Mouse (Mus musculus) adrenal gland (tissue): ENCODE results near the gene Lrch1.

Source experiments
- intact Hi-C: fragments of 180-260 bp; cut with DNase I; formaldehyde crosslinking; loops from one replicate; pipeline ENCODE4 v1.15.1; 2025

The Lrch1 gene

DNA sequence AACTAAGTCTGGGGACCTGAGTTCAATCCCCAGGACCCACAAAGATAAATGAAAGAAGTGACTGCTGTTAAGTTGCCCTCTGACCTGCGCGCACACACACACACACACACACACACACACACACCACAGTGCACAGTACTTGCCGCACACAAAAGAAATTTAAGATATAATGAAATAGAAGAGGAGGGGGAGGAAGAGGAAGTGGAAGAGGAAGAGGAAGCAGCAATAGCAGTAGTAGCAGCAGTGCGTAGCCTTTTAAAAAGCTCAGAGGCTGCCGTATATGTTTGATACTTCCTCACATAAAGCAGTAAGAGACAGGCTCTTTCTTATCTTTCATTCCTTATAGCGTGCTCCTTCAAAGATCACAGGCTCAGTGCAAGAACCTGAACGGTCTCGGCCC, 92.2 kb downstream of the Lrch1 start:
- intact Hi-C loops: no loop called here

DNA sequence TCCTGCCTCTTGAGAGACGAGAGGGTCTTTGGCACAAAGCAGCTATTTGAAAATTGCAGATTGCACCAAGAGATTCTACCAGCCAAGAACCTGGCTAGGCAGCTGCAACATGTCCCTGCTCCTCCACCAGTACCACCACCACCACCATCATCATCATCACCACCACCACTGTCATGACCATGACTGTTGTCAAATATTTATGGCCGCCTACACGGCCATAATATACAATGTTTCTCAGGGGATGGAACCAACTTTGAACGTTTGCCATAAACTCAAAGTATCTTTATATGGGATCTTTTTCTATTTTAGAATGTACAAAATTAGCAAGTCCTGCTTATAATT, 93.9 kb downstream of the Lrch1 start:
- intact Hi-C loops: no loop called here

GRCm38 (mm10) chr14:74852965-74853758, 94.5 kb downstream of the Lrch1 start:
- intact Hi-C loops: no loop called here

- intact Hi-C loops: no loop called here
These were observed 95.8 kb downstream of the Lrch1 start for GRCm38 (mm10) chr14:74851866-74852265.

GRCm38 (mm10) chr14:74849020-74849419, 98.7 kb downstream of the Lrch1 start:
- intact Hi-C loops: no loop called here

- intact Hi-C loops: no loop called here
These were observed 99.5 kb downstream of the Lrch1 start for GRCm38 (mm10) chr14:74848224-74848623.

DNA sequence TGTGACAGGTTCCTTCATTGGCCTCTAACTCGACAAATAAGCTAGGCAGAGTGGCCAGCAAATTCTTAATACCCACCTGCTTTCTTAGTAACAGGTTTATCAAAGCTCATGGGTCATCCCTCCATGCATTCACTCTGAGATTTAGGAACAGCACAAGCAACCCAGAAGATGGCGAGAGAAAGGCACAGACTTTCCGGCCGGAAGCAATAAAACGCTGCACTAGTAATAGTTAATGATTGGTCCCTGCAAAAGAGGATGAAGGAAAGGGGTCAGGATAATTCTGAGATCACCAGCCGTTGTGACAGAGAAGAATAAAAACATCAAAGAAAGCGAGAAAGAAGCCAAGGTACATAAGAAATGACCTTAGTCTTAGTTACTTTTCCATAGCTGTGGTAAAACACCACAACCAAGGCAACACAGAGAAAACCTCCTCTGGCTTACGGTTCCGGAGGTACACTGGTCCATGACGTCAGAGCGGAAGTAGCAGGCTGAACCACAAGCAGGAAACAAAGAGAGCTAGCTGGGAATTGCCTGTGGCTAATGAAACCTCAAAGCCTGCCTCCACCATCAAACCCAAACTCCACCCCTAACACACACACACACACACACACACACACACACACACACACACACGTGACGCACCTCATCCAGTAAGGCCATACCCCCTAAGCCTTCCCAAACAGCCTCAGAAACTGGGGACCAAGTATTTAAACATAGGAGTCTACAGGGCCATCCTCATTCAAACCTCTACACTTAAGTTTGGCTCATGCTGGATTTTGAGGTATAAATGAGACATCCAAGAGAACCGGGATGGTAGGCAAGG, 100.2 kb downstream of the Lrch1 start:
- intact Hi-C loops: no loop called here

DNA sequence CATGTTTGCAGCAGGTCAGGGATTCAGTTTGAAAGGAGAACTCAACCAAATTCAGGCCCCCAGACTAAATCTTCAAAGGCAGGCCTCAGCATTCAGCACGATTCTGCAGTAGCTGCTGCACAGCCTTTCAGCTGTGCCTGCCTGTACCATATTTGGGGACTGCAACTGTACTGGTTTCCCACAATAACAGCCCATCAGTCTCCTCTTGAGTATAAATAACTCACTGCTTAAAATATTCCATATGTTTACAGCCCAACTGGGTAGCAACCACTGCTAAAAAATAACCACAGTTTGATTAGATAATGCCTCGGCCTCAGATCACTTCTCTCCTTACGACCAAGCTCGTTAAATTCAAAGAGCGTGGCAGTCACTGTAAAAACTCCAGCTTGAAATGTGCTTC, 101.0 kb downstream of the Lrch1 start:
- intact Hi-C loops: no loop called here

DNA sequence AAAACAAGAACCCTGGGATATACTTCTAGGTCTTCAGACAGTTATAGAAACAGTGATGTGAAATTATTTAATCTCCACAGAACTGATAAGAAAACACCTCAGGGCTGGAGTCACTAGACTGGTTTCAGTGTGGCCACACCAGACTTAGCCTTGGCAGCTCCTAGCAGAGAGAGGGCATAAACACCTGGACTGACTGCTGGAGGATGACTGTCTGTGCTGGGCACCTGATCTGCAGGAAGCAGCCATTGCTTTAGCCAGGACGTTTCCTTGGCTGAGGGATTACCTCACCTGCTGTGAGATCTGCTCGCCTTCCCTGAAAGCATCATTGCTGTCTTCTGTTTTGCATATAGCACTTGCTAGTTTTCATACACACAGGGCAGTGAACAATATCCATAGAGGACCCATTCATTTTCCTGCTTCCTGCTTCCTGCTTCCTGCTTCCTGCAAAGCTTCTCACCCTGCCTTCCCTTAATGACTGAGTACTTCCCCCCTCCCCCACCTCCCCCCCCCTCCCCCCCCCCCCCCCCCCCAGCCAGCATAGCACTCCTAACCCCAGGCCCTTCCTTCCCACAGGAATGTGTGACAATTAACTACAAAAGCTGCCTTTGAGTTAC, 101.9 kb downstream of the Lrch1 start:
- intact Hi-C loops: no loop called here

- intact Hi-C loops: no loop called here
These were observed 106.0 kb downstream of the Lrch1 start for GRCm38 (mm10) chr14:74841708-74842107.

DNA sequence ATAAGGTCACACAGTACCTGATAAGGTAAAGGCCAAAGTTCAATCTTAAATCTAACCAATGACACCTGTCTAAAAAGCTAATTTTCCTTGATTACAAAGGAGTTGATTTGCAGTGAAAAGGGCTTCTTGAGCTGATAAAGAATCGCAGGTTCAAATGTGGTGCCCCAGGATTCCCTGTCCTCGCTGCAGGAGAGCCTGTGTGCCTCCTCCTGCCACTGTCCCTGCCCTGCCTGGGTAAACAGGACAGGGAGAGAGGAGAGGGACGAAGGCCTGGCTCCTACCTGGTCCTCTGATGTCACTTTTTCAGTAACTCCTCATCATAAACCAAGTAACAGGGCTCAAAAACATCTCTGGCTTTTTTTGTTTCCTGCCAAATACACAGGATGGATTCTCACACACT, 106.4 kb downstream of the Lrch1 start:
- intact Hi-C loops: no loop called here

- intact Hi-C loops: no loop called here
These were observed 106.9 kb downstream of the Lrch1 start for GRCm38 (mm10) chr14:74840820-74841219.

DNA sequence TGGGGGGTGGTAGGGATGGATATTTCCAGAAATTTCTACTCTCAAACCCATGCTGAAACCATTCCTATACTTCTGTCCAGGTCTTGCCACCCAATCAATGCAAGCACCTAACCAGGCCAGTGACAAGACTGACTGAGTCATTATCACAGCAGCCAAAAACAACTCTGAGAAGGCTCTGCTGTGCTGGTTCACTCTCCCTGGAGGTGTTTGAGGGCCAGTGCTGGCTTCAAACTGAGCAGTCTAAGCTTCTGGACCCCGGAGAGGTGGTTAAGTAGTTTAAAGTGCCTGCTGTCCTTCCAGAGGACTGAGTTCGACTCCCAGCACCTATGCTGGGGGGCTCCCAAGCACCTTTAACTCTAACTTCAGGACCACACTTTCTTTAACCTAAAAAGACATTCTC, 107.3 kb downstream of the Lrch1 start:
- intact Hi-C loops: no loop called here

GRCm38 (mm10) chr14:74838816-74839215, 108.9 kb downstream of the Lrch1 start:
- intact Hi-C loops: no loop called here

DNA sequence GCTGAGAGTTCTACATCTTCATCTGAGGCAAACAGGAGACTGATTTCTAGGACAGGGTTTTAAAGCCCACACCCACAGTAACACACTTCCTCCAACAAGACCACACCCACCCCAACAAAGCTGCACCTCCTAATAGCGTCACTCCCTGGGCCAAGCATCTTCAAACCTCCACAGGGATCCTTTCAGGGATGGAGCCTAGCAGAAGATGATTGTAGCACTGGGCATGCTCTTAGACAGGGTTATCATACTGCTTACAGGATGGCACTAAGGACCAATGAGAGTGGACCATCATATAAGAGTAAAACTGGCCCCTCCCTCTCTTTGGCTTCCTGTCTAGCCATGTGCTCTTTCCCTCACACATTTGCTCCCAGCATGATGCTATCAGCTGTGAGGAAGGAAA, 112.7 kb downstream of the Lrch1 start:
- intact Hi-C loops: no loop called here

DNA sequence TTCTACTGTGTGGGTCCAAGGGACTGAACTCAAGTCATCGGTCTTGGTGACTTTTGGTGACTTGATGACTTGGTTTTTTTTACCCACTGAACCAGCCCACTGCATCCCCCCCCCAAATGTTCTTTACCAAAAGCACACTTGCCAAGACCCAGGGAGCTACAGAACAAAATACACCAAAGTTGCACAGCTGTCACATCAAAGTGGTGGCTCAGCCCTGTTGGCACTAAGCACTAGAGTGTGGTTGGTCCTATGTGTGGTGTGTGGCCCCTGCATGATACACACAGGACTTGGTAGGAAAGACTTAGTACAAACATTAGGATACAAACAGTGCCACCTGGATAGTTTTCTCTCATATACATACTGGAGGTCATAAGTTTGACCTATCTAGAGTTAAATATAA, 113.5 kb downstream of the Lrch1 start:
- intact Hi-C loops: no loop called here

DNA sequence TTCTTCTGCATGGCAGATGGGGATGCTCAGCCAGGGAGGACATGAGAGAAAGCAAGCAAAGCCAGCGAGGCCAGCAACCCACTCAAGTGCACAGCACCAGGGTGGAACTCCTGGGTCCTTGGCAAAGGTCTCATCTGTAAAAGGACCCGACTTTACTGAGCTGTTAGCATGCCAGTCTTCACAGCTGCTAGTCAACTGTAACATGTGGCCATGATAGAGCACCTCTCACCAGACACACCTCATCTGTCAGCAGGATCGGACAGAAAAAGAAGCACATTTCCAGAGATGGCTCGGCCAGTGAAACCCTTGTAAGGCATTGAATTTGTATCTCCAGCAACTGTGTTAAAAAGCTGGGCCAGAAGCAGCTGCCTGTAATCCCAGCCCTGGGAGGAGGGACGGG, 116.0 kb downstream of the Lrch1 start:
- intact Hi-C loops: no loop called here

DNA sequence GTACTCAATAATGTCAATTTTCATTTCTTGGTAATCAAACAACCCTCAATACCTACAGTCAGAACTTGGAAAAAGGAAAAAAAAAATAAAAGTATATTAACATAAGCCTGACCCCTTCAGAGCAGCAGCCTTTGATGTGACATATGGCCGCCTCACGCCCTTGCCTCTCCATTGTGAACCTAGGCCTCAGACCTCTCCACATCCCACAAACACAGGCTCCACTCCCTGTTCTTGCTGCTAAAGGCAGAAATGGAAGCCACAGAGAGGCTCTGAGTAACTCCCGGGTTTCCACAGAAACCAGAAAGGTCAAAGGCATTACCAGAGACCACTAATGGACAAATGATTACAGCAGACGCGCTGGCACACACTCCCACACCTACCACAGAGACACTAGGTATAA, 116.6 kb downstream of the Lrch1 start:
- intact Hi-C loops: no loop called here

DNA sequence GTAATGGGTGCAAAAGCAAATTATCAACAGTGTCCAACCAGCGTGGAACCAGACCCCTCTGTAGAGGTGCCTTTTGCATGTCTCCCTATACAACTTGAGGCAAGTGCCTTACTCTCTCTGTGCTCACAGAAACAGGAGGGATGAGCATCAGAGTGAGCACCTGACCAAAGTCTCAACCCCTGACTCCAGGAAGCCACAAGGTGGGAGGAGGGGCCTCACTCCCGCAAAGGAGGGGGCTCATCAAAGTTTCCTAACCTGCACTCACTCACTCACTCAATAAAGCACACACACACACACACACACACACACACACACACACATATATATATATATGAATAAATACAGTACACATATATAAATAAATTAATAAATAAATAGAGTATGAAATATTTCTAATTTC, 117.1 kb downstream of the Lrch1 start:
- intact Hi-C loops: no loop called here

- intact Hi-C loops: no loop called here
These were observed 124.7 kb downstream of the Lrch1 start for GRCm38 (mm10) chr14:74822757-74823680.

DNA sequence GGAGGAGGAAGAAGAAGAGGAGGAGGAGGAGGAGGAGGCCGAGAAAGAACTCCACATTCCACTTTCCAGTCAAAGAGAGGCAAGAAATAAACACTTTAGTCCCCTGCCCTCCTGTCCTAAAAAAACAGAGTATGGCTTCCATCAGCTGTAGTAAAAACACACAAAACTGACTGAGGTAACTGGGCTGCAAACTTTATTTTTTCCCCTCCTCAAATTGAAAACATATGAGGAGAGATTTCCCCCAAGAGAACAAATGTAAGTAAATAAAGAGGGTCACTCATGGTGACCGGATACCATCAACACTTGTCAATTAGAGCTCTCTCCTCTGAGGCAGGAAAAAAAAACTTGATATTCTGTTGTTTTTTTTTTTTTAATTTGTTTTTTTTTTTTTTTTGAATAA, 125.6 kb downstream of the Lrch1 start:
- intact Hi-C loops: no loop called here
